ENCODE assay signal across 8 mouse cellular contexts in genomic region chr3:57625275-57625997, GRCm38 (mm10). TPM values are rescaled to one million over a fixed set of nuclear protein-coding genes. Genes with fewer than 3 reads are reported as not detected.
DNase-seq lines count a peak whose midpoint lies in the region; ATAC-seq and TF ChIP-seq lines count a peak whose summit lies in the region.

No protein-coding gene starts in this region.

- H3K36me3 ChIP-seq in MEL (ENCODE audit: control insufficient read depth in 1 of 2, insufficient read depth in 2 of 2, low read length in 2 of 2) = peaks cover 0 to 6% of the 10 kb centered on the region in 2 experiments; a peak in 2 of 4 replicates
- no peaks in the 10 kb centered on the region for H3K36me3 ChIP-seq in forebrain, postnatal 0 days (ENCODE audit: insufficient read depth)
- H3K36me3 ChIP-seq in lung, embryonic 14.5 days (ENCODE audit: insufficient read depth) = no peaks in the 10 kb centered on the region

- peak; percentile 92 for DNase-seq in MEL (ENCODE audit: low read depth, low spot score)
- DNase-seq in cerebellum, adult 11 months = peak; percentile 6
- peak; percentile 93 for DNase-seq in forebrain, postnatal 0 days
- peak; percentile 59 to 67 for DNase-seq in layer of hippocampus, adult 2 months (ENCODE audit: low spot score in 2 of 2)
- peak; percentile 98 for DNase-seq in lung, embryonic 14.5 days
- DNase-seq in ovary, adult 18-20 months (ENCODE audit: low spot score) = peak; percentile 24
- DNase-seq in thymus, postnatal 36 days = peak; percentile 10 to 18

- ATAC-seq in forebrain, postnatal 0 days = peak; percentile 88
- ATAC-seq in hematopoietic stem cell, adult 5-6 weeks (replicated peaks in 1 of 2; ENCODE audit: insufficient read depth in 1 of 2, low FRiP score in 2 of 2, low TSS enrichment in 1 of 2, low read depth in 1 of 2, poor library complexity in 2 of 2, severe bottlenecking in 2 of 2) = peak; percentile 65 to 78
- ATAC-seq in lung, embryonic 14.5 days (ENCODE audit: insufficient read depth) = peak; percentile 68

- peak; percentile 50 to 87 (median 80) for TF ChIP-seq CTCF in MEL (IDR thresholded peaks at IDR 0.05 in 2 of 3, conservative IDR thresholded peaks at IDR 0.05 in 1 of 3; ENCODE audit: control insufficient read depth in 1 of 3, insufficient read depth in 1 of 3, low read depth in 2 of 3, low read length in 3 of 3, poor library complexity in 1 of 3, severe bottlenecking in 1 of 3)
- TF ChIP-seq CTCF in forebrain, postnatal 0 days (IDR thresholded peaks at IDR 0.05; ENCODE audit: low read depth) = peak; percentile 91
- TF ChIP-seq CTCF in layer of hippocampus, adult 2 months (conservative IDR thresholded peaks at IDR 0.05) = peak; percentile 90
- peak; percentile 90 for TF ChIP-seq CTCF in lung, embryonic 14.5 days (IDR thresholded peaks at IDR 0.05; ENCODE audit: low read depth)

- WGBS in forebrain, postnatal 0 days = 2% methylated on average over 21 of the region's 21 CpGs
- 32% methylated on average over 21 of the region's 21 CpGs for WGBS in lung, embryonic 14.5 days

- H3K4me3 ChIP-seq in MEL (ENCODE audit: control insufficient read depth in 1 of 2, insufficient read depth in 1 of 2, low read depth in 2 of 2, low read length in 2 of 2) = peak overlapping the region; percentile 14 to 72; a peak in 3 of 4 replicates
- H3K4me3 ChIP-seq in forebrain, postnatal 0 days (ENCODE audit: low read depth, low read length) = peak overlapping the region; percentile 40
- peak overlapping the region; percentile 61 for H3K4me3 ChIP-seq in layer of hippocampus, adult 2 months
- H3K4me3 ChIP-seq in lung, embryonic 14.5 days (ENCODE audit: low read depth, low read length) = peak overlapping the region; percentile 27

- H3K79me2 ChIP-seq in MEL (ENCODE audit: control insufficient read depth, insufficient read depth, low read length, poor library complexity) = no peaks in the 10 kb centered on the region

- H3K4me1 ChIP-seq in MEL (ENCODE audit: control insufficient read depth in 1 of 2, insufficient read depth in 2 of 2, low read length in 2 of 2) = peaks cover 0 to 4% of the 10 kb centered on the region in 2 experiments; a peak in 1 of 4 replicates
- no peaks in the 10 kb centered on the region for H3K4me1 ChIP-seq in forebrain, postnatal 0 days (ENCODE audit: insufficient read depth)
- no peaks in the 10 kb centered on the region; the same call in 1 of the 2 replicates for H3K4me1 ChIP-seq in lung, embryonic 14.5 days (ENCODE audit: insufficient read depth)

- H3K4me2 ChIP-seq in forebrain, postnatal 0 days (ENCODE audit: low read depth) = peak overlapping the region; percentile 78
- peak overlapping the region; percentile 58 for H3K4me2 ChIP-seq in lung, embryonic 14.5 days

- no peak overlapping the region for H3K27ac ChIP-seq in MEL (ENCODE audit: control insufficient read depth, low read depth, low read length)
- peak overlapping the region; percentile 45; the same call in 1 of the 2 replicates for H3K27ac ChIP-seq in forebrain, postnatal 0 days (ENCODE audit: low read depth, low read length)
- H3K27ac ChIP-seq in layer of hippocampus, adult 2 months = peak overlapping the region; percentile 64
- peak overlapping the region; percentile 36; the same call in 1 of the 2 replicates for H3K27ac ChIP-seq in lung, embryonic 14.5 days (ENCODE audit: low read depth)

- peak; percentile 33 for TF ChIP-seq RAD21 in MEL (IDR thresholded peaks at IDR 0.05; ENCODE audit: low read depth, low read length)

- H3K9me3 ChIP-seq in MEL (replicated peaks; ENCODE audit: insufficient read depth, low read length) = no peaks in the 10 kb centered on the region
- no peaks in the 10 kb centered on the region for H3K9me3 ChIP-seq in forebrain, postnatal 0 days (ENCODE audit: low read length)
- no peaks in the 10 kb centered on the region for H3K9me3 ChIP-seq in lung, embryonic 14.5 days (ENCODE audit: low read depth, low read length)

- TF ChIP-seq POLR2A in MEL (IDR thresholded peaks at IDR 0.05; ENCODE audit: control insufficient read depth in 1 of 2, insufficient read depth in 1 of 2, low read depth in 1 of 2, low read length in 2 of 2, poor library complexity in 1 of 2) = no peak

- TF ChIP-seq EP300 in MEL (IDR thresholded peaks at IDR 0.05; ENCODE audit: low read depth in 1 of 2, low read length in 2 of 2) = no peak

- peak overlapping the region; percentile 76 for H3K9ac ChIP-seq in MEL (ENCODE audit: control insufficient read depth, low read depth, low read length, poor library complexity, severe bottlenecking)
- peak overlapping the region; percentile 49 for H3K9ac ChIP-seq in forebrain, postnatal 0 days
- peak overlapping the region; percentile 44 for H3K9ac ChIP-seq in lung, embryonic 14.5 days

- H3K27me3 ChIP-seq in MEL (ENCODE audit: control insufficient read depth in 1 of 2, insufficient read depth in 2 of 2, low read length in 2 of 2) = no peaks in the 10 kb centered on the region; a peak in 1 of 4 replicates
- no peaks in the 10 kb centered on the region for H3K27me3 ChIP-seq in forebrain, postnatal 0 days (ENCODE audit: insufficient read depth, low read length)
- no peaks in the 10 kb centered on the region for H3K27me3 ChIP-seq in lung, embryonic 14.5 days (ENCODE audit: insufficient read depth, low read length)

TF ChIP-seq in MEL, 35 proteins besides CTCF, POLR2A, EP300 and RAD21:
- no peak for TF ChIP-seq MXI1 (IDR thresholded peaks at IDR 0.05; ENCODE audit: low read depth, low read length)
- peak; percentile 42; the same call in 1 of the 2 replicates for TF ChIP-seq TBP (IDR thresholded peaks at IDR 0.05; ENCODE audit: low read depth, low read length)
- peak; percentile 62 for TF ChIP-seq SMC3 (IDR thresholded peaks at IDR 0.05; ENCODE audit: low read depth, low read length)
- no peak for TF ChIP-seq ETS1 (IDR thresholded peaks at IDR 0.05; ENCODE audit: low read depth, low read length)
- TF ChIP-seq TCF12 (IDR thresholded peaks at IDR 0.05; ENCODE audit: low read depth, low read length) = no peak
- no peak for TF ChIP-seq ELF1 (IDR thresholded peaks at IDR 0.05; ENCODE audit: low read depth, low read length)
- no peak for TF ChIP-seq HCFC1 (IDR thresholded peaks at IDR 0.05; ENCODE audit: low read depth, low read length)
- no peak for TF ChIP-seq SIN3A (IDR thresholded peaks at IDR 0.05; ENCODE audit: low read length)
- TF ChIP-seq NELFE (IDR thresholded peaks at IDR 0.05; ENCODE audit: low read depth, low read length) = no peak
- TF ChIP-seq MYC (IDR thresholded peaks at IDR 0.05; ENCODE audit: low read depth, low read length) = no peak; the same call in 1 of the 2 replicates
- TF ChIP-seq RCOR1 (IDR thresholded peaks at IDR 0.05; ENCODE audit: low read depth, low read length) = no peak

RNA-seq across cellular contexts. Expression of gene Commd2, which starts 26.1 kb away (rescaled TPM):
- 46.6 and 47.7 TPM in 2 replicates for total RNA-seq in MEL (2012; rRNA removed)
- polyA plus RNA-seq in MEL (2012; ENCODE audit: insufficient read depth in 1 of 2, insufficient read length in 2 of 2, low read depth in 1 of 2, low replicate concordance in 2 of 2, missing spikeins in 1 of 2) = 10 to 100 TPM in 1 of 2 experiments, not detected in 1; 61.6 TPM
- total RNA-seq in forebrain, postnatal 0 days (2014; rRNA removed) = 34.6 and 39.5 TPM in 2 replicates
- 89.7 and 121 TPM in 2 replicates for polyA plus RNA-seq in forebrain, postnatal 0 days (2015; fragmentation: Nextera tagmentation; extraction: Ambion mirVana)
- total RNA-seq in hematopoietic stem cell, adult 5-6 weeks (2017) = 11.7 and 22.3 TPM in 2 replicates
- 10 to 100 TPM; 20.9 to 21.6 TPM for total RNA-seq in layer of hippocampus, adult 2 months (2021)
- 102 and 106 TPM in 2 replicates for polyA plus RNA-seq in lung, embryonic 14.5 days (2014; fragmentation: Nextera tagmentation; extraction: Ambion mirVana)

RNA-seq across cellular contexts. Expression of gene Wwtr1, which starts 49.7 kb away (rescaled TPM):
- not detected in 2 replicates for total RNA-seq in MEL (2012; rRNA removed)
- not detected for polyA plus RNA-seq in MEL (2012; ENCODE audit: insufficient read depth in 1 of 2, insufficient read length in 2 of 2, low read depth in 1 of 2, low replicate concordance in 2 of 2, missing spikeins in 1 of 2)
- 27.4 and 39.1 TPM in 2 replicates for total RNA-seq in forebrain, postnatal 0 days (2014; rRNA removed)
- polyA plus RNA-seq in forebrain, postnatal 0 days (2015; fragmentation: Nextera tagmentation; extraction: Ambion mirVana) = 11.7 and 12.1 TPM in 2 replicates
- total RNA-seq in hematopoietic stem cell, adult 5-6 weeks (2017) = 0.56 and 0.99 TPM in 2 replicates
- total RNA-seq in layer of hippocampus, adult 2 months (2021) = 10 to 100 TPM; 12.7 to 12.9 TPM
- polyA plus RNA-seq in lung, embryonic 14.5 days (2014; fragmentation: Nextera tagmentation; extraction: Ambion mirVana) = 23.4 and 24.8 TPM in 2 replicates

Comparison
In these comparisons a context has a peak if more than half of its experiments do, and no peak if none do; other contexts are left out.
1. DNase-seq: peak in every context shown above with its lines; median percentile 98 in lung, embryonic 14.5 days; 93 in forebrain, postnatal 0 days; 92 in MEL; 63 in layer of hippocampus, adult 2 months; 24 in ovary, adult 18-20 months; 14 in thymus, postnatal 36 days; 6 in cerebellum, adult 11 months.